Mouse (Mus musculus) midbrain, embryonic 16.5 days (tissue): Measurements from ENCODE around the gene Ap2a1. TPM values are rescaled to one million over a fixed set of nuclear protein-coding genes. Genes with fewer than 3 reads are reported as not detected.

Source experiments
- ATAC-seq: fragments of 200-750 bp; cut with Nextera tagmentation; 2 replicates; pipeline ENCODE4 v1.8.0; 2017; ENCODE audit warnings: moderate TSS enrichment
- H3K27ac ChIP-seq: fragments of 300-500 bp; sonication (generic); 2 replicates; pipeline ENCODE4 v1.5.1; 2014; ENCODE audit warnings: mild to moderate bottlenecking, low read length, mixed read lengths
- H3K27me3 ChIP-seq: fragments of 300-500 bp; sonication (generic); 2 replicates; pipeline ENCODE4 v1.6.1; 2014; ENCODE audit warnings: low read depth, low read length, mixed read lengths; ENCODE audit not compliant: control insufficient read depth, insufficient read depth
- H3K36me3 ChIP-seq: fragments of 300-500 bp; sonication (generic); 2 replicates; pipeline ENCODE4 v1.6.1; 2014; ENCODE audit warnings: mild to moderate bottlenecking, low read length, moderate library complexity, mixed read lengths; ENCODE audit not compliant: control insufficient read depth, insufficient read depth
- H3K4me1 ChIP-seq: fragments of 300-500 bp; sonication (generic); 2 replicates; pipeline ENCODE4 v1.6.1; 2014; ENCODE audit warnings: mild to moderate bottlenecking, low read length, mixed read lengths; ENCODE audit not compliant: control insufficient read depth, insufficient read depth
- H3K4me2 ChIP-seq: fragments of 300-500 bp; sonication (generic); 2 replicates; pipeline ENCODE4 v1.6.1; 2014; ENCODE audit warnings: mild to moderate bottlenecking, low read length, mixed read lengths
- H3K4me3 ChIP-seq: fragments of 300-500 bp; sonication (generic); 2 replicates; pipeline ENCODE4 v1.5.1; 2014; ENCODE audit warnings: low read depth, mild to moderate bottlenecking, low read length, moderate library complexity, mixed read lengths
- H3K9ac ChIP-seq: fragments of 300-500 bp; sonication (generic); 2 replicates; pipeline ENCODE4 v1.6.1; 2014; ENCODE audit warnings: low read depth, low read length, mixed read lengths
- H3K9me3 ChIP-seq: fragments of 300-500 bp; sonication (generic); replicated peaks from 2 replicates; pipeline ENCODE4 v1.6.1; 2014; ENCODE audit warnings: mild to moderate bottlenecking, low read length, mixed read lengths; ENCODE audit not compliant: control insufficient read depth, poor library complexity, severe bottlenecking
- WGBS: fragments of 180-500 bp; shearing (Covaris S2); extraction: QIAGEN DNeasy Blood & Tissue Kit; methylation state at CpG from one replicate; pipeline ENCODE4 v1.1.7; 2014; 5-methylcytosine and 5-hydroxymethylcytosine counted together
- polyA plus RNA-seq: library from polyadenylated mRNA; unstranded; fragments of >200 nt; fragmentation: Nextera tagmentation; extraction: Ambion mirVana; gene quantifications from 2 replicates; pipeline ENCODE4 v1.2.1, GENCODE M21; 2015

Ap2a1 gene
- 122 and 136 TPM in 2 replicates for polyA plus RNA-seq

- Histone ChIP-seq H3K4me3 (peak within 1 kb of the TSS; percentile 92), H3K9me3 (no peaks in the 10 kb centered on the region), H3K27ac (peak within 1 kb of the TSS; percentile 97), H3K4me2 (peak within 1 kb of the TSS; percentile 86), H3K36me3 (peaks cover 6% of the 10 kb centered on the region; the same call in 1 of the 2 replicates), H3K4me1 (peaks cover 19% of the 10 kb centered on the region), H3K9ac (peak within 1 kb of the TSS; percentile 95), H3K27me3 (no peaks in the 10 kb centered on the region)
- ATAC-seq = peak; percentile 99
- under 1% methylated on average over 83 of the region's 84 CpGs for WGBS
Observed at GRCm38 (mm10) chr7:44929204-44930151, at the start of gene Ap2a1. Ap2a1 (minus strand) TSS chr7:44929496.

GRCm38 (mm10) chr7:44978300-44978699 is 49.0 kb upstream of the Ap2a1 start:
- Histone ChIP-seq H3K4me1 (peaks cover 11% of the 10 kb centered on the region), H3K27ac (no peak overlapping the region), H3K36me3 (peaks cover 42% of the 10 kb centered on the region), H3K4me2 (no peak overlapping the region), H3K9ac (no peak overlapping the region), H3K9me3 (no peaks in the 10 kb centered on the region), H3K4me3 (no peak overlapping the region), H3K27me3 (no peaks in the 10 kb centered on the region)
- WGBS = 99% methylated on average over 3 of the region's 3 CpGs
- ATAC-seq = no peak

- peak overlapping the region; percentile 95 for H3K27ac ChIP-seq
- 16% methylated on average over 6 of the region's 6 CpGs for WGBS
- peaks cover 24% of the 10 kb centered on the region for H3K36me3 ChIP-seq
- H3K4me3 ChIP-seq = peak overlapping the region; percentile 47
- H3K4me1 ChIP-seq = peaks cover 34% of the 10 kb centered on the region
- H3K9me3 ChIP-seq = no peaks in the 10 kb centered on the region
- H3K9ac ChIP-seq = peak overlapping the region; percentile 33; the same call in 1 of the 2 replicates
- no peaks in the 10 kb centered on the region for H3K27me3 ChIP-seq
- no peak for ATAC-seq
- H3K4me2 ChIP-seq = peak overlapping the region; percentile 87
Observed at GRCm38 (mm10) chr7:44975117-44975419, 45.8 kb upstream of the Ap2a1 start.

- under 1% methylated on average over 22 of the region's 22 CpGs for WGBS
Observed at GRCm38 (mm10) chr7:44974383-44975116, 45.3 kb upstream of the Ap2a1 start, which contains the start of gene Cpt1c. Cpt1c (minus strand) TSS chr7:44974851.

GRCm38 (mm10) chr7:44973415-44974130 is 44.3 kb upstream of the Ap2a1 start:
- WGBS = 23% methylated on average over 14 of the region's 14 CpGs
- peaks cover 15% of the 10 kb centered on the region for H3K36me3 ChIP-seq
- H3K4me1 ChIP-seq = peaks cover 34% of the 10 kb centered on the region
- no peaks in the 10 kb centered on the region for H3K27me3 ChIP-seq
- no peaks in the 10 kb centered on the region for H3K9me3 ChIP-seq
- no peak for ATAC-seq
- peak overlapping the region; percentile 87 for H3K4me2 ChIP-seq
- H3K9ac ChIP-seq = peak overlapping the region; percentile 73
- peak overlapping the region; percentile 95 for H3K27ac ChIP-seq
- H3K4me3 ChIP-seq = peak overlapping the region; percentile 47

More at GRCm38 (mm10) chr7:44974383-44975116, 45.3 kb upstream of the Ap2a1 start, which contains the start of gene Cpt1c:
- Histone ChIP-seq H3K27me3 (no peaks in the 10 kb centered on the region), H3K9ac (peak within 1 kb of the TSS; percentile 73), H3K4me1 (peaks cover 34% of the 10 kb centered on the region), H3K27ac (peak within 1 kb of the TSS; percentile 95), H3K4me3 (peak within 1 kb of the TSS; percentile 47), H3K9me3 (no peaks in the 10 kb centered on the region), H3K36me3 (peaks cover 24% of the 10 kb centered on the region), H3K4me2 (peak within 1 kb of the TSS; percentile 87)
- peak; percentile 52 for ATAC-seq

GRCm38 (mm10) chr7:44971142-44971541 is 41.8 kb upstream of the Ap2a1 start:
- Histone ChIP-seq H3K4me3 (peak overlapping the region; percentile 56), H3K9ac (peak overlapping the region; percentile 43), H3K9me3 (no peaks in the 10 kb centered on the region), H3K36me3 (peaks cover 7% of the 10 kb centered on the region; the same call in 1 of the 2 replicates), H3K4me2 (peak overlapping the region; percentile 63), H3K27me3 (no peaks in the 10 kb centered on the region), H3K4me1 (peaks cover 34% of the 10 kb centered on the region), H3K27ac (peak overlapping the region; percentile 71)
- no peak for ATAC-seq
- WGBS = 68% methylated on average over 7 of the region's 7 CpGs

GRCm38 (mm10) chr7:44970231-44970691 is 41.0 kb upstream of the Ap2a1 start:
- peak overlapping the region; percentile 56 for H3K4me3 ChIP-seq
- H3K9ac ChIP-seq = peak overlapping the region; percentile 43
- H3K36me3 ChIP-seq = peaks cover 14% of the 10 kb centered on the region; the same call in 1 of the 2 replicates
- H3K27ac ChIP-seq = peak overlapping the region; percentile 71
- H3K9me3 ChIP-seq = no peaks in the 10 kb centered on the region
- WGBS = under 1% methylated on average over 36 of the region's 36 CpGs
- peak overlapping the region; percentile 63 for H3K4me2 ChIP-seq
- H3K27me3 ChIP-seq = no peaks in the 10 kb centered on the region
- peaks cover 33% of the 10 kb centered on the region for H3K4me1 ChIP-seq
- ATAC-seq = peak; percentile 95

- no peak overlapping the region for H3K4me3 ChIP-seq
- H3K36me3 ChIP-seq = peaks cover 24% of the 10 kb centered on the region
- H3K9ac ChIP-seq = no peak overlapping the region
- 77% methylated on average over 15 of the region's 15 CpGs for WGBS
- H3K9me3 ChIP-seq = no peaks in the 10 kb centered on the region
- ATAC-seq = no peak
- no peak overlapping the region for H3K27ac ChIP-seq
- H3K27me3 ChIP-seq = no peaks in the 10 kb centered on the region
- H3K4me2 ChIP-seq = no peak overlapping the region
- H3K4me1 ChIP-seq = peaks cover 9% of the 10 kb centered on the region
Observed at GRCm38 (mm10) chr7:44966638-44967037, 37.3 kb upstream of the Ap2a1 start.
